Mouse (Mus musculus) embryonic facial prominence, embryonic 10.5 days (tissue): ENCODE data around the gene Pex16. TPM values are rescaled to one million over a fixed set of nuclear protein-coding genes. Genes with fewer than 3 reads are reported as not detected.

Experiments used
- DNase-seq: peaks from one replicate; pipeline ENCODE4 v3.0.0-alpha.2; 2017; ENCODE audit warnings: low spot score
- H3K27ac ChIP-seq: fragments of 300-500 bp; sonication (generic); replicated peaks from 2 replicates; pipeline ENCODE4 v1.5.1; 2016; ENCODE audit warnings: mild to moderate bottlenecking
- H3K27me3 ChIP-seq: fragments of 300-500 bp; sonication (generic); replicated peaks from 2 replicates; pipeline ENCODE4 v1.6.1; 2016; ENCODE audit warnings: low read depth, mild to moderate bottlenecking; ENCODE audit not compliant: poor library complexity, severe bottlenecking
- H3K36me3 ChIP-seq: fragments of 300-500 bp; sonication (generic); replicated peaks from 2 replicates; pipeline ENCODE4 v1.6.1; 2016; ENCODE audit warnings: mild to moderate bottlenecking, moderate library complexity
- H3K4me1 ChIP-seq: fragments of 300-500 bp; sonication (generic); 2 replicates; pipeline ENCODE4 v1.6.1; 2016
- H3K4me3 ChIP-seq: fragments of 300-500 bp; sonication (generic); 2 replicates; pipeline ENCODE4 v1.5.1; 2016; ENCODE audit warnings: mild to moderate bottlenecking, moderate library complexity
- H3K9me3 ChIP-seq: fragments of 300-500 bp; sonication (generic); 2 replicates; pipeline ENCODE4 v1.6.1; 2016; ENCODE audit warnings: mild to moderate bottlenecking
- WGBS: fragments of 180-500 bp; shearing (Covaris S2); methylation state at CpG from one replicate; pipeline ENCODE4 v1.1.7; 2016; 5-methylcytosine and 5-hydroxymethylcytosine counted together
- polyA plus RNA-seq: library from polyadenylated mRNA; unstranded; fragments of >200 nt; fragmentation: Nextera tagmentation; extraction: Ambion mirVana; gene quantifications from 2 replicates; pipeline ENCODE4 v1.2.1, GENCODE M21; 2016

Gene Pex16
- polyA plus RNA-seq, 1 experiment from 2014 or later = 18.6 TPM

- WGBS = 44% methylated on average over 9 of the region's 9 CpGs
- Histone ChIP-seq H3K9me3 (no peaks in the 10 kb centered on the region), H3K36me3 (peaks cover 7% of the 10 kb centered on the region), H3K4me3 (peak overlapping the region; percentile 67; the same call in 1 of the 2 replicates), H3K27ac (peak overlapping the region; percentile 87), H3K4me1 (peaks cover 73% of the 10 kb centered on the region), H3K27me3 (peaks cover 56% of the 10 kb centered on the region)
- DNase-seq = peak; percentile 38
Measured at GRCm38 (mm10) chr2:92372767-92373436, 1.6 kb upstream of the Pex16 start.

- 84% methylated on average over 11 of the region's 11 CpGs for WGBS
- H3K27me3 ChIP-seq = peaks cover 56% of the 10 kb centered on the region
- peaks cover 12% of the 10 kb centered on the region for H3K36me3 ChIP-seq
- H3K9me3 ChIP-seq = no peaks in the 10 kb centered on the region
- H3K4me1 ChIP-seq = peaks cover 73% of the 10 kb centered on the region
- 0 out of 2 replicates have a peak overlapping the region, but pooled peaks have one; percentile 8 for H3K4me3 ChIP-seq
- peak overlapping the region; percentile 87 for H3K27ac ChIP-seq
- no peak for DNase-seq
Measured at GRCm38 (mm10) chr2:92373437-92373813, 1.1 kb upstream of the Pex16 start.

- peak overlapping the region; percentile 85 for H3K4me3 ChIP-seq
- under 1% methylated on average over 29 of the region's 29 CpGs for WGBS
- peak; percentile 97 for DNase-seq
- H3K27me3 ChIP-seq = peaks cover 39% of the 10 kb centered on the region
- no peaks in the 10 kb centered on the region for H3K9me3 ChIP-seq
- peaks cover 30% of the 10 kb centered on the region for H3K36me3 ChIP-seq
- H3K27ac ChIP-seq = peak overlapping the region; percentile 87
- peaks cover 62% of the 10 kb centered on the region for H3K4me1 ChIP-seq
Measured at GRCm38 (mm10) chr2:92375099-92375623, 685 bp downstream of the Pex16 start.

- H3K9me3 ChIP-seq = no peaks in the 10 kb centered on the region
- H3K4me3 ChIP-seq = peak overlapping the region; percentile 85
- peaks cover 33% of the 10 kb centered on the region for H3K27me3 ChIP-seq
- H3K4me1 ChIP-seq = peaks cover 56% of the 10 kb centered on the region
- WGBS = 14% methylated on average over 10 of the region's 10 CpGs
- no peak for DNase-seq
- H3K27ac ChIP-seq = peak overlapping the region; percentile 87
- H3K36me3 ChIP-seq = peaks cover 36% of the 10 kb centered on the region
Measured at GRCm38 (mm10) chr2:92375788-92376187, 1.3 kb downstream of the Pex16 start.

- Histone ChIP-seq H3K36me3 (peaks cover 41% of the 10 kb centered on the region), H3K4me1 (peaks cover 51% of the 10 kb centered on the region), H3K27me3 (peaks cover 28% of the 10 kb centered on the region), H3K4me3 (peak overlapping the region; percentile 85), H3K27ac (no peak overlapping the region), H3K9me3 (no peaks in the 10 kb centered on the region)
- DNase-seq = no peak
- 82% methylated on average over 6 of the region's 6 CpGs for WGBS
Measured at GRCm38 (mm10) chr2:92376300-92376699, 1.8 kb downstream of the Pex16 start.

GRCm38 (mm10) chr2:92377320-92377719 is 2.8 kb downstream of the Pex16 start:
- DNase-seq = no peak
- H3K4me1 ChIP-seq = peaks cover 40% of the 10 kb centered on the region
- peaks cover 17% of the 10 kb centered on the region for H3K27me3 ChIP-seq
- H3K36me3 ChIP-seq = peaks cover 51% of the 10 kb centered on the region
- no peak overlapping the region for H3K4me3 ChIP-seq
- no peak overlapping the region for H3K27ac ChIP-seq
- no peaks in the 10 kb centered on the region for H3K9me3 ChIP-seq
- WGBS = 91% methylated on average over 7 of the region's 7 CpGs

GRCm38 (mm10) chr2:92379783-92380494 is 5.5 kb downstream of the Pex16 start:
- no peak overlapping the region for H3K27ac ChIP-seq
- 81% methylated on average over 17 of the region's 17 CpGs for WGBS
- H3K36me3 ChIP-seq = peaks cover 77% of the 10 kb centered on the region
- H3K4me3 ChIP-seq = no peak overlapping the region
- no peaks in the 10 kb centered on the region for H3K27me3 ChIP-seq
- no peak for DNase-seq
- H3K9me3 ChIP-seq = no peaks in the 10 kb centered on the region
- peaks cover 15% of the 10 kb centered on the region for H3K4me1 ChIP-seq

- peaks cover 11% of the 10 kb centered on the region for H3K4me1 ChIP-seq
- no peak overlapping the region for H3K27ac ChIP-seq
- WGBS = 80% methylated on average over 6 of the region's 6 CpGs
- peaks cover 84% of the 10 kb centered on the region for H3K36me3 ChIP-seq
- H3K9me3 ChIP-seq = no peaks in the 10 kb centered on the region
- no peak overlapping the region for H3K4me3 ChIP-seq
- no peaks in the 10 kb centered on the region for H3K27me3 ChIP-seq
- no peak for DNase-seq
Measured at GRCm38 (mm10) chr2:92380495-92381050, 6.1 kb downstream of the Pex16 start.

- H3K36me3 ChIP-seq = peaks cover 90% of the 10 kb centered on the region
- no peak for DNase-seq
- peaks cover 5% of the 10 kb centered on the region for H3K4me1 ChIP-seq
- no peaks in the 10 kb centered on the region for H3K9me3 ChIP-seq
- no peak overlapping the region for H3K27ac ChIP-seq
- 90% methylated on average over 5 of the region's 5 CpGs for WGBS
- H3K4me3 ChIP-seq = no peak overlapping the region
- no peaks in the 10 kb centered on the region for H3K27me3 ChIP-seq
Measured at GRCm38 (mm10) chr2:92381161-92381560, 6.7 kb downstream of the Pex16 start.

- Histone ChIP-seq H3K4me3 (no peak within 1 kb of the TSS), H3K27me3 (no peaks in the 10 kb centered on the region), H3K36me3 (peaks cover 99% of the 10 kb centered on the region), H3K4me1 (no peaks in the 10 kb centered on the region), H3K9me3 (no peaks in the 10 kb centered on the region), H3K27ac (no peak within 1 kb of the TSS)
- 88% methylated on average over 5 of the region's 5 CpGs for WGBS
- DNase-seq = no peak
Measured at GRCm38 (mm10) chr2:92381901-92382588, 7.6 kb downstream of the Pex16 start, which contains the start of gene 1700029I15Rik. Gene 1700029I15Rik, plus strand, starts transcription at chr2:92382538.

- Histone ChIP-seq H3K4me3 (no peak overlapping the region), H3K4me1 (peaks cover 3% of the 10 kb centered on the region), H3K27ac (no peak overlapping the region), H3K36me3 (peaks cover 100% of the 10 kb centered on the region), H3K27me3 (0 out of 2 replicates have a peak, but pooled peaks cover 2% of the 10 kb centered on the region), H3K9me3 (no peaks in the 10 kb centered on the region)
- DNase-seq = no peak
- WGBS = 81% methylated on average over 4 of the region's 4 CpGs
Measured at GRCm38 (mm10) chr2:92382759-92383158, 8.3 kb downstream of the Pex16 start.

GRCm38 (mm10) chr2:92384101-92384500 is 9.6 kb downstream of the Pex16 start:
- peaks cover 87% of the 10 kb centered on the region for H3K36me3 ChIP-seq
- WGBS = 80% methylated on average over 4 of the region's 4 CpGs

More at GRCm38 (mm10) chr2:92384101-92384500, 9.6 kb downstream of the Pex16 start:
- Histone ChIP-seq H3K4me3 (no peak overlapping the region), H3K4me1 (peaks cover 17% of the 10 kb centered on the region), H3K27me3 (0 out of 2 replicates have a peak, but pooled peaks cover 3% of the 10 kb centered on the region), H3K27ac (no peak overlapping the region), H3K9me3 (no peaks in the 10 kb centered on the region)
- no peak for DNase-seq
